Mouse (Mus musculus) layer of hippocampus, adult 2 months (tissue): Measurements from ENCODE around the gene Obsl1. TPM values are rescaled to one million over a fixed set of nuclear protein-coding genes. Genes with fewer than 3 reads are reported as not detected.

Source experiments
- DNase-seq, 2 experiments: peaks; one replicate each; pipeline ENCODE4 v3.0.0; 2022; ENCODE audit warnings: low spot score in 2 of 2
- H3K27ac ChIP-seq: fragments of 200-600 bp; 2 replicates; pipeline ENCODE4 v1.8.1; 2022
- H3K4me3 ChIP-seq: fragments of 200-600 bp; 2 replicates; pipeline ENCODE4 v1.8.1; 2022; ENCODE audit warnings: mild to moderate bottlenecking
- CTCF ChIP-seq: fragments of 200-600 bp; conservative IDR thresholded peaks from 2 replicates; pipeline ENCODE4 v1.8.1; 2022; ENCODE audit warnings: antibody characterized with exemption, mild to moderate bottlenecking, moderate library complexity
- total RNA-seq, 2 experiments: library from RNA; stranded (reverse); gene quantifications; 2 replicates each; pipeline ENCODE4 v1.2.3; 2021

Obsl1 gene
- total RNA-seq, 2 experiments from 2014 or later, result 20.6 to 25.9 TPM

DNA sequence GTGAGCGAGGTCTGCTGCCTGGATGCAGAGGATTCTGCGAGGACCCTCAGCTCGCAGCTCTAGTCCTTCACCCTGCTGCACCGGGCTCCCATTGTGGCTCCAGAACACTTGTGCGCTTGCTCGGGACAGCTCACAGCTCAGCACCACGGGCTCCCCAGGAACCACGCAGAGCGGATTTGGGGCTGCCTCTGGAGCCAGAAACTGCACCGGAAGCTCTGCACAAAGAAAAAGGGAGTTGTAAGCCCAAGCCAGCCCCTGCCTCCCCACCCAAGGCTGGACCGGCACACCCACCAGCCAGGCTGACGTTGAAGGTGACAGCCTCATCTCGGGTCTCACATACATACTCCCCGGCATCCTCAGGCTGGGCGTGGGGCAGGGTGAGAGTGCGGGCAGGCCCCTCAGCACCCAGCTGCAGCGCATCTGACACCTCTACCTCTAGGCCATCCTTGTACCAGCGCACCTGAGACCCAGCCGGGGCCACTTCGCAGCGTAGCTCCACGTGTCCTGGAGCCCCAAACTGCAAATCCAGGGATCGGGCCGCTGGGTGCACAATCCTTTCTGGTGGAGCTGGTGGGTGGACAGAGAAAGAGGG is 13.6 kb downstream of the Obsl1 start:
- no peak overlapping the region for H3K4me3 ChIP-seq
- DNase-seq, result no peak
- no peak for TF ChIP-seq CTCF
- no peak overlapping the region for H3K27ac ChIP-seq

DNA sequence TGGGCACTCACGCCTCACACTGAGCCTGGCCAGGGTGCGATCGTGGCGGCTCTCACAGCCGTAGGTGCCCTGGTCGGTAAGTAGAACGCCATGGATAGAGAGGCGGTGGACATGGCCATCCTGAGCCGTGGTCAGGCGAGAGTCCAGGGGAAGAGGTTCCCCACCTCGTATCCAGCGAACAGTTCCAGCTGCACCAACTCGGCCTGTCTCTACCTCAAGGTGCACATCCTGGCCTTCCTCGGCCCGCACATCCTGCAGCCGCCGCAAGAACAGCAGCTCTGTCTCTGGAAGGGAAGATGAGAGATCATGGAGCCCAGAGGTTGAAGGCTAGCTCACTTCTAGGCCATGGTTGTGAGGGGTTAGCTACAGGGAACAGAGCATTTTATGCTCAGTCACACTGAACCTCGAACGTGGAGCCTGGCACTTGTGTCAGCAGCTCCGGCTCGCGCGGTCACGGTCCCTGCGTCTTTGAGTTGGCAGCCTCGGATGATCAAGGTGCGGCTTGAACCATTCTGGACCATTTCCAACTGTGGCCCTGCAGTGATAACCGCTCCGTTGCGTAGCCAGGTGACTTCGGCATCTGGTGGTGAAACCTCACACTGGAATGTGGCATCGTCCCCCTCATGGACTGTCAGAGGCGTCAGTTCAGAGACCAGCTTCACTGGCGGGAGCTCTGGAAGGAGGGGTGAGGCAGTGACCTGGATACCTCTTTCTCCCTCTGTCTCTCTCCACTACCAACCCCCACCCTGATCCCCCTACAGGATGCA is 15.3 kb downstream of the Obsl1 start:
- Histone ChIP-seq H3K4me3 (no peak overlapping the region), H3K27ac (no peak overlapping the region)
- no peak for TF ChIP-seq CTCF
- no peak for DNase-seq

GRCm38 (mm10) chr1:75487405-75488161 is 18.7 kb downstream of the Obsl1 start:
- DNase-seq, result no peak
- H3K4me3 ChIP-seq, result peak overlapping the region; percentile 61
- H3K27ac ChIP-seq, result no peak overlapping the region
- no peak for TF ChIP-seq CTCF

DNA sequence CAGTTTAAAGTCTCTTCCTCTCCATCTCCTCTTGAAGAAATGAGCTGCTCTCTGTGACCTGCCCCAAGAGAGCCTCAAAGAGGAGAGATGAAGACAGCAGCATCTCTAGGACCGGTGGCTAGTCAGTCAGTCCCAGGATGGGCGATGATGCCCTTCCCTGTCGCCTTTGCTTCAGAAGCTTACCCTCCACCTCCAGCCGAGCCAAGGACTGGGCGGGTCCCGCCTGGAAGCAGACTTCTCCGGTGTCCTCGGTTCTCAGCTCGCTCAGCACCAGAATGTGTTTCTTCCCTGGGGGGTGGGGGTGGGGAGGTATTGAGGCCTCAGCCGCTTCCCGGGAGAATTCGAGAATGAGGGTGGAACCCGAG is 19.2 kb downstream of the Obsl1 start:
- Histone ChIP-seq H3K27ac (no peak overlapping the region), H3K4me3 (peak overlapping the region; percentile 61)
- DNase-seq, result no peak
- no peak for TF ChIP-seq CTCF

- H3K4me3 ChIP-seq, result peak overlapping the region; percentile 61
- no peak for DNase-seq
- H3K27ac ChIP-seq, result no peak overlapping the region
- peak; percentile 6; the same call in 1 of the 2 replicates for TF ChIP-seq CTCF
Observed at GRCm38 (mm10) chr1:75486561-75486960, 19.7 kb downstream of the Obsl1 start.

GRCm38 (mm10) chr1:75480735-75481134 is 25.5 kb downstream of the Obsl1 start:
- peak in 1 of 2 experiments; percentile 58 for DNase-seq
- H3K27ac ChIP-seq, result peak overlapping the region; percentile 97; the same call in 1 of the 2 replicates
- H3K4me3 ChIP-seq, result peak overlapping the region; percentile 92
- TF ChIP-seq CTCF, result no peak

- TF ChIP-seq CTCF, result no peak
- Histone ChIP-seq H3K4me3 (peak overlapping the region; percentile 92), H3K27ac (peak overlapping the region; percentile 97)
- no peak for DNase-seq
Observed at GRCm38 (mm10) chr1:75480036-75480435, 26.2 kb downstream of the Obsl1 start.

DNA sequence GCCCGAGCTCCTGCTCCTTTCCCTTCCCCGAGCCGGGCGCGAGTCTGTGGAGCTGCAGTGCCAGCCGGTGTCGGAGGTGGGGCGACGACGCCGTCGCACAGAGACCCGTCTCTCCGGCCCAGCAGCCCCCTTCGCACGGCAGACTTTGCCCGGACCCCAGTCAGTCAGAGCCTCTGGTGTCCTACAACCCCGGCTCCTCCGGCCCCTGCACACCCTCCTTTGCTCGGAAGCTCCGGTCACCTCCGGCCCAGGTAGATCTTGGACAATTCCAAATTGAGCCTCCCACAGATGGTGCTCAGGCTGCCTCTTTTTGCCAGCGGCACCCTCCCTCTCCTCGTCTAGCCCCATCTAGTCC is 26.6 kb downstream of the Obsl1 start:
- peak overlapping the region; percentile 97 for H3K27ac ChIP-seq
- peak overlapping the region; percentile 92 for H3K4me3 ChIP-seq
- TF ChIP-seq CTCF, result no peak
- no peak for DNase-seq

- H3K27ac ChIP-seq, result peak within 1 kb of the TSS; percentile 97
- DNase-seq, result peak; percentile 97 to 99
- no peak for TF ChIP-seq CTCF
Observed at GRCm38 (mm10) chr1:75478916-75479634, 27.2 kb downstream of the Obsl1 start, which contains the start of the genes Chpf and Tmem198. Gene Chpf (minus strand): TSS chr1:75479307. Gene Tmem198 (plus strand): TSS chr1:75479532.

GRCm38 (mm10) chr1:75478497-75478896 is 27.8 kb downstream of the Obsl1 start:
- no peak for DNase-seq
- Histone ChIP-seq H3K27ac (peak overlapping the region; percentile 97), H3K4me3 (peak overlapping the region; percentile 92)
- peak; percentile 4; the same call in 1 of the 2 replicates for TF ChIP-seq CTCF

More at GRCm38 (mm10) chr1:75478916-75479634, 27.2 kb downstream of the Obsl1 start, which contains the start of the genes Chpf and Tmem198:
- peak within 1 kb of the TSS; percentile 92 for H3K4me3 ChIP-seq

DNA sequence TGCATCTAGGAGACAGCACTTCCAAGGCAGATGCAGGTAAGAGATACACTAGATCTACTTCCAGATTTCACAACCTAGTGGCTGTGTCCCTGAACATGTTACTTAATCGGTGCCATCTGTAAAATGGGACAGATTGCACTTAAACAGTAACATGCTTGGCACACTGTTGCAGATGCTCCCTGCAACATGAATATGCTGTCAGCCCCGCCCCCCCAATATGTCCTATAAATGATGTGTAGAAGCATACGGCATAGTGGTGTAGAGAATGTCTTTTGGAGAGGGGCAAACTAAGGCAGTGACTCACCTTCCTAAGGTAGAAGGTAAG is 28.3 kb downstream of the Obsl1 start:
- peak in 1 of 2 experiments; percentile 49 for DNase-seq
- no peak for TF ChIP-seq CTCF
- Histone ChIP-seq H3K27ac (peak overlapping the region; percentile 97), H3K4me3 (peak overlapping the region; percentile 92)

DNA sequence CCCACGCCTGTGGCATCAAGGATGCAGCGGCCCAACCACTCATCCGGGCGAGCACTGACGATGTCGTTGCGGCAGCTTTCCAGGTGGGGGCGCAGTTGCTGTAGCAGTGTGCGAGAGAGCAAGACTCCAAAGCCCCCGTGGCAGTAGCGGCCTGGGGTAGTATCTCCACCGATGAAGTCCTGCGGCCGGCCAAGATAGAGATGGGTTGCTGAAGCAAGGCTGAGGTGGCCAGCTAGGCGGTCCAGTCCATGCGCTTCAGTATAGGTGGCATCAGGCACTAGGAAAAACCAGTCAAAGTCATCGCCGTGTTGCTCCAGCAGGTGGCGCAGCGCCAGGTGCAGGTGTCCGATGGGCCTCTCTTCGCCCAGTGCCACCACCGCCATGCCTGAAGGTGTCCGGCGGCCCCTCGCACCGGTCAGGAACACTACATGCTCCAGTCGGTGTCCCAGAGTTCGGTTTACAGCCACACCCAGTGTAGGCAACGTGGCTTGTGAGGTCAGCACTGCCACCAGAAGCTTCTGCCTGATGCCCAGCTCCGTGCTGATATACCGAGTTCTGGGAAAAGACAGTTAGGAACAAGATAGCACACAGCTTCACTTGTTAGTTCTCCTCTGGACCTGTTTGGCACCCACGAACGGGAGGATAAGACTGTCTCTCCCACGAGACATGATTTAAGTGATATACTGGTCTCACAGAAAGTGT is 28.8 kb downstream of the Obsl1 start:
- Histone ChIP-seq H3K27ac (peak overlapping the region; percentile 61), H3K4me3 (peak overlapping the region; percentile 92)
- TF ChIP-seq CTCF, result peak; percentile 88
- peak; percentile 74 to 85 for DNase-seq
